Mouse (Mus musculus) retina, postnatal 1 day (tissue): ENCODE results near the gene Vwa1.
"Not testable (repeated sequence)": the region's sequence is repeated elsewhere in the genome, so short reads cannot be mapped to it uniquely, and the experiment has no call there.

Experiments used
- DNase-seq: peaks from one replicate; pipeline ENCODE4 v3.0.0-alpha.2; 2012

The Vwa1 gene

GRCm38 (mm10) chr4:155774280-155774754 lies at the start of gene Vwa1:
Vwa1 (minus strand) TSS chr4:155774698.
- DNase-seq: peak; percentile 87

- no peak for DNase-seq
Measured at GRCm38 (mm10) chr4:155823443-155823842, 48.9 kb upstream of the Vwa1 start.

- peak; percentile 48 for DNase-seq
Measured at GRCm38 (mm10) chr4:155821025-155821424, 46.5 kb upstream of the Vwa1 start.

- DNase-seq: no peak
Measured at GRCm38 (mm10) chr4:155817533-155817932, 43.0 kb upstream of the Vwa1 start.

GRCm38 (mm10) chr4:155812665-155813181 lies 38.2 kb upstream of the Vwa1 start:
- peak; percentile 64 for DNase-seq

- peak; percentile 98 for DNase-seq
Measured at GRCm38 (mm10) chr4:155811929-155812664, 37.6 kb upstream of the Vwa1 start, which contains the start of gene Ccnl2. Ccnl2 (plus strand) TSS chr4:155812489.

- no peak for DNase-seq
Measured at GRCm38 (mm10) chr4:155807841-155808240, 33.3 kb upstream of the Vwa1 start.

GRCm38 (mm10) chr4:155803340-155804041 lies 29.0 kb upstream of the Vwa1 start:
- DNase-seq: peak; percentile 96

- peak; percentile 21 for DNase-seq
Measured at GRCm38 (mm10) chr4:155802741-155803339, 28.3 kb upstream of the Vwa1 start, which contains the start of gene Mrpl20. Mrpl20 (plus strand) TSS chr4:155802878.

- DNase-seq: no peak
Measured at GRCm38 (mm10) chr4:155802075-155802474, 27.6 kb upstream of the Vwa1 start.

GRCm38 (mm10) chr4:155793730-155794129 lies 19.2 kb upstream of the Vwa1 start:
- no peak for DNase-seq

- DNase-seq: no peak
Measured at GRCm38 (mm10) chr4:155791240-155791933, 16.9 kb upstream of the Vwa1 start.

- no peak for DNase-seq
Measured at GRCm38 (mm10) chr4:155790650-155791161, 16.2 kb upstream of the Vwa1 start.

- DNase-seq: no peak
Measured at GRCm38 (mm10) chr4:155790021-155790489, 15.6 kb upstream of the Vwa1 start, which contains the start of gene Ankrd65. Ankrd65 (plus strand) TSS chr4:155790439.

- DNase-seq: not testable (repeated sequence)
Measured at GRCm38 (mm10) chr4:155788833-155789232, 14.3 kb upstream of the Vwa1 start.

- no peak for DNase-seq
Measured at GRCm38 (mm10) chr4:155788300-155788699, 13.8 kb upstream of the Vwa1 start.

GRCm38 (mm10) chr4:155785819-155786218 lies 11.3 kb upstream of the Vwa1 start, which contains the start of gene Tmem88b:
Tmem88b (minus strand) TSS chr4:155785874.
- no peak for DNase-seq

GRCm38 (mm10) chr4:155785246-155785645 lies 10.7 kb upstream of the Vwa1 start:
- no peak for DNase-seq

GRCm38 (mm10) chr4:155784081-155784701 lies 9.7 kb upstream of the Vwa1 start:
- peak; percentile 90 for DNase-seq

GRCm38 (mm10) chr4:155783486-155784080 lies 9.1 kb upstream of the Vwa1 start:
- no peak for DNase-seq

GRCm38 (mm10) chr4:155780895-155781294 lies 6.4 kb upstream of the Vwa1 start:
- peak; percentile 34 for DNase-seq
